Mouse (Mus musculus) heart, embryonic 12.5 days (tissue): Measurements from ENCODE around the gene Lamc1. TPM values are rescaled to one million over a fixed set of nuclear protein-coding genes. Genes with fewer than 3 reads are reported as not detected.

Experiments used
- ATAC-seq: fragments of 200-750 bp; cut with Nextera tagmentation; 2 replicates; pipeline ENCODE4 v1.8.0; 2017; ENCODE audit warnings: moderate TSS enrichment, moderate library complexity; ENCODE audit not compliant: insufficient number of reproducible peaks, low FRiP score
- H3K27ac ChIP-seq: fragments of 300-500 bp; sonication (generic); 2 replicates; pipeline ENCODE4 v1.5.1; 2016; ENCODE audit warnings: mild to moderate bottlenecking, moderate library complexity; ENCODE audit not compliant: poor library complexity, severe bottlenecking
- H3K27me3 ChIP-seq: fragments of 300-500 bp; sonication (generic); replicated peaks from 2 replicates; pipeline ENCODE4 v1.6.1; 2016; ENCODE audit warnings: mild to moderate bottlenecking, moderate library complexity
- H3K36me3 ChIP-seq: fragments of 300-500 bp; sonication (generic); 2 replicates; pipeline ENCODE4 v1.6.1; 2016; ENCODE audit warnings: mild to moderate bottlenecking, moderate library complexity
- H3K4me1 ChIP-seq: fragments of 300-500 bp; sonication (generic); replicated peaks from 2 replicates; pipeline ENCODE4 v1.6.1; 2016; ENCODE audit warnings: mild to moderate bottlenecking
- H3K4me2 ChIP-seq: fragments of 300-500 bp; sonication (generic); 2 replicates; pipeline ENCODE4 v1.6.1; 2016; ENCODE audit warnings: mild to moderate bottlenecking, moderate library complexity
- H3K4me3 ChIP-seq: fragments of 300-500 bp; sonication (generic); 2 replicates; pipeline ENCODE4 v1.5.1; 2016; ENCODE audit warnings: mild to moderate bottlenecking
- H3K9ac ChIP-seq: fragments of 300-500 bp; sonication (generic); 2 replicates; pipeline ENCODE4 v1.6.1; 2016; ENCODE audit warnings: mild to moderate bottlenecking, moderate library complexity
- H3K9me3 ChIP-seq: fragments of 300-500 bp; sonication (generic); replicated peaks from 2 replicates; pipeline ENCODE4 v1.6.1; 2016; ENCODE audit warnings: mild to moderate bottlenecking, moderate library complexity
- WGBS: fragments of 180-500 bp; shearing (Covaris S2); methylation state at CpG from one replicate; pipeline ENCODE4 v1.1.7; 2016; 5-methylcytosine and 5-hydroxymethylcytosine counted together
- polyA plus RNA-seq: library from polyadenylated mRNA; unstranded; fragments of >200 nt; fragmentation: Nextera tagmentation; extraction: Ambion mirVana; gene quantifications from 2 replicates; pipeline ENCODE4 v1.2.1, GENCODE M21; 2016

Lamc1 gene
- polyA plus RNA-seq, 1 experiment from 2014 or later: 134 TPM

DNA sequence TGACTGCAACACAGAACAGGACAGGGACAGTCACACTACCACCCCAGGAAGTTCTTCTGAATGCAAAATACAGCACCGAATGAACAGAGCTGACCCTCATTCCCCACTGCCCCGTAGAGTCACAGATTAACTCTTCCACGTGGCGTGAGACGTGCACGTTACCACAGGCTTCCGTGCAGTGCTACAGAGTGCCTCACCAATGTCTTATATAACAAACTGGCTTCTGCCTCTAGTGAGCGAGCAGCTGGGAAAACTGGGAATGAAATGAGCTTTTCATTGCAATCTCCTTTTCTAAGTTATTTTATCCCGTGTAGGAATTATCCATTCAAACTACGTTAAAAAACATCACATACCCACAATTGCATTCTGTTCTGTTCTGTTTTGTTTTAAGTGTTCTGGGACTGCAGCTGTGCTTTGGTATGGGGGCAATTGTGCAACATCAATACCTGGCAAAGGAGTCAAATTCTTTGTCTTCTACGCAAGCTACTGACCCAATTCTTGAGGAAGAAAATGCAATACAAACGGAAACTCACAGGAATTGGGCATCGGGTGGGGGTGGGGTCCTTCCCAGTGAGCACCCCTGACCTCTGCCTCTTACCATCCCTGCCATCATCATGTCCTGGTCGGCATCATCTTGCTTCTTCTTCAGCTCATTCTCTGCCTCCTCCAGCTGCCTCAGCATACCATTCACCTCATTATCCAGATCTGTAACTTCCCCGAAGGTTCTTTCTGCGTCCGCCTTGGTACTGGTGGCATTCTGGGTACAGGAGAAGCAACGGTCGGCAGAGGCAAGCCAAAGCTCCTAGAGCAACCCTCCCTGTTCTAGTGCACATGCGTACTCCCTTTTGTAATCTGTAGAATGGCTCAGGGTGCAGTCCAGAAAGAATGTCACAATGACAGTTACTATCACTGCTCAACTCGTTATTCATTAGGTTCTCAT lies 106.5 kb downstream of the Lamc1 start:
- Histone ChIP-seq H3K4me3 (no peak overlapping the region), H3K27ac (0 out of 2 replicates have a peak overlapping the region, but pooled peaks have one; percentile 15), H3K27me3 (no peaks in the 10 kb centered on the region), H3K9me3 (no peaks in the 10 kb centered on the region), H3K36me3 (peaks cover 88% of the 10 kb centered on the region), H3K4me2 (no peak overlapping the region), H3K4me1 (no peaks in the 10 kb centered on the region), H3K9ac (no peak overlapping the region)
- 85% methylated on average over 21 of the region's 21 CpGs for WGBS
- 0 out of 2 replicates have a peak, but pooled peaks have one; percentile 29 for ATAC-seq

DNA sequence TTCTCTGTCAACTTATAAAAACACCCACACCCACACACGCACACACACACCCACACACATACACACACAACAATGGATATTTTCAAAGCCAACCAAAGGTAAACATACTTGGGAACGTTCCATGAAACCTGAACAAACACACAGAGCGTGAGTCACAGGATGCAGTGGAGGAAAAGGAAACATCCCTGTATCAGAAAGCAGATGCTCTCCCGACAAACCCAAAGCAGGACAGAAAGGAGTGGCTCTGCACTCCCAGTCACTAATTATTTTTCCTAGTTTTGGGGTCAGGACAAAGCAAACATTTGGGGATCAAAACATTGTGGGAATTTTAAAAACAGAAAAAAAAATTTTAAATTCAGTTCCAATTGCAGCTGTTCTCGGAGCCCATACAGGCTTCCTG lies 108.3 kb downstream of the Lamc1 start:
- ATAC-seq: peak; percentile 60; the same call in 1 of the 2 replicates
- H3K4me2 ChIP-seq: no peak overlapping the region

DNA sequence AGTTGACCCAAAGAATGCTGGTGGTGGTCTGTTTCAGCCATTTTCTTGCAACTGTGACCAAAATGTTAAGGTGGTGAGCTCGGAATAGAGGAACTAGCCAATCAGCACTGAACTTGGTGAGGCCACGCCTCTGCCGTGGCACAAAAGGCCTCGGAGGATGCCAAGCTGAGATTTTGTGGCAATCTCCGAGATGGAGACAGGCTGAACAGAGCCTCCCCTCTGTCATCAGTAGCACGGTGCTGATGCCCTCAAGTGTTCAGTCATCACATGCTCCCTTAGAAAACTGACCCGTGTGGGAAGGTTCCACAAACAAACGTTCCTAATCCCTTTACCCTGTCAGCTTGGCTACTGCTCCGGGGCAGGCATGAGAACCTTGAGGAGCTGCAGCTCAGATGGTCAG lies 113.2 kb downstream of the Lamc1 start:
- Histone ChIP-seq H3K27ac (no peak overlapping the region), H3K4me3 (no peak overlapping the region), H3K9me3 (no peaks in the 10 kb centered on the region), H3K4me1 (0 out of 2 replicates have a peak, but pooled peaks cover 7% of the 10 kb centered on the region), H3K36me3 (peaks cover 57% of the 10 kb centered on the region), H3K9ac (no peak overlapping the region), H3K27me3 (no peaks in the 10 kb centered on the region), H3K4me2 (no peak overlapping the region)
- 49% methylated on average over 9 of the region's 9 CpGs for WGBS
- no peak for ATAC-seq

More for the DNA sequence above, 108.3 kb downstream of the Lamc1 start:
- H3K27me3 ChIP-seq: no peaks in the 10 kb centered on the region
- H3K9me3 ChIP-seq: no peaks in the 10 kb centered on the region
- H3K36me3 ChIP-seq: peaks cover 88% of the 10 kb centered on the region
- 0 out of 2 replicates have a peak, but pooled peaks cover 7% of the 10 kb centered on the region for H3K4me1 ChIP-seq
- H3K4me3 ChIP-seq: no peak overlapping the region
- H3K9ac ChIP-seq: no peak overlapping the region
- 59% methylated on average over 5 of the region's 5 CpGs for WGBS
- H3K27ac ChIP-seq: peak overlapping the region; percentile 56

DNA sequence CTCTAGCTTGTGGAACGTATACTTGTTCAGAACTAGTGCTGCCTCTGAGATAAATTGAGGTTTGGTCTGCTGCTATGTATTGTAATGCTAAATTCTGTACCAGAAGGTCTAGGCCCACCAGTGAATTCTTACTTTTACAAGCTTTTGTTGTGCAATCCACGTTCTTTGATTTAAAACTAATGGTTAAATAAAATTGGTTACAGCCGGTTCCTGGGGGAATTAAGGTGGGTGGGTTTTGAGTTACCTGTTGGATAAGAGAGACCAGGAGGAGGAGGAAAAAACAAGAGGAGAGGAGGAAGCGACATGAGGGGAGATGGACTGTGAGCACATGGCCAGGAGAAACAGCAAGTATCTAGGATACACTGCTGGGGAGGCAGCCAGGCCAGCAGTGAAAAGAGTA lies 116.1 kb downstream of the Lamc1 start:
- H3K36me3 ChIP-seq: peaks cover 32% of the 10 kb centered on the region
- no peak for ATAC-seq
- no peaks in the 10 kb centered on the region for H3K9me3 ChIP-seq
- H3K4me2 ChIP-seq: no peak overlapping the region
- H3K9ac ChIP-seq: no peak overlapping the region
- no peak overlapping the region for H3K27ac ChIP-seq
- H3K4me3 ChIP-seq: no peak overlapping the region
- H3K4me1 ChIP-seq: 0 out of 2 replicates have a peak, but pooled peaks cover 8% of the 10 kb centered on the region
- WGBS: 81% methylated on average over 4 of the region's 4 CpGs
- no peaks in the 10 kb centered on the region for H3K27me3 ChIP-seq

DNA sequence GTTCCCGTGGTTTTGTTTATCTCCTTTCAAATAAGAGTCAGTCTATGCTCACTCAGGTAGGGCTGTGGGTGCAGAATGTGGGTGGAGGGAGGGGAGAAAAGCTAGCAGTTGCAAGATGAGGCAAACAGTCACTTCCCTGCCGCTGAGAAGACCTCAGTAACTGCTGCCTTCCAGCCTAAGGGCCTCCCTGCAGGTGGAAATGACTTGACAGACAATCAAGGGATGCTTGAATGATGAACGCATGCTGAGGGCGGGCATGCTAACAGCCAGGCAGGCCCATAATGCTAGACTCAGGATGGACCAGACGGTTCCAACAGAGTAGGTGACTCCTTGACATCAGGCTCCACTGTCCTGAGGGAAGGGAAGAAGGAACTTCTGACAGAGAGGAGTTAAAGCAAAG lies 116.9 kb downstream of the Lamc1 start:
- Histone ChIP-seq H3K4me3 (no peak overlapping the region), H3K4me2 (no peak overlapping the region), H3K36me3 (peaks cover 24% of the 10 kb centered on the region), H3K27me3 (no peaks in the 10 kb centered on the region), H3K27ac (no peak overlapping the region), H3K9ac (no peak overlapping the region), H3K4me1 (0 out of 2 replicates have a peak, but pooled peaks cover 9% of the 10 kb centered on the region), H3K9me3 (no peaks in the 10 kb centered on the region)
- no peak for ATAC-seq
- WGBS: 73% methylated on average over 5 of the region's 5 CpGs

DNA sequence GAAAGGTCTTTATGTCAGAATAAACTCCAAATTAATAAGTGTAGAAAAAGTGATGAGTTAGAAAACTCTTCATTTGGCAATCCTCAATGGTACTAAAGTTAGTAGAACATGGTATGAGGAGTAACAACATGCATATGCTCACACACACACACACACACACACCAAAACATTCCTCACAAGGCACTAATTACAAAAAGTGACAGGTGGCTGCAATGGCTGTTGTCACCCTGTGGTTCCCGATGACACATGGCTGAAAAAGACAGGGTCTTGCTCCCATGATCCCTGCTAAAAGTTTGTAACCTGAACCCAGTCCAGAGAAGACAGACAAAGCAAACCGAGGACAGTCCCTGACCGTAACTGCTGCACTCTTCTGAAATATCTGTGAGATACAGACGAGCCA lies 121.6 kb downstream of the Lamc1 start:
- no peak for ATAC-seq
- 27% methylated on average over 4 of the region's 4 CpGs for WGBS
- Histone ChIP-seq H3K36me3 (0 out of 2 replicates have a peak, but pooled peaks cover 4% of the 10 kb centered on the region), H3K4me1 (peaks cover 6% of the 10 kb centered on the region; the same call in 1 of the 2 replicates), H3K4me2 (no peak overlapping the region), H3K9me3 (no peaks in the 10 kb centered on the region), H3K27me3 (no peaks in the 10 kb centered on the region), H3K27ac (no peak overlapping the region), H3K4me3 (no peak overlapping the region), H3K9ac (no peak overlapping the region)

DNA sequence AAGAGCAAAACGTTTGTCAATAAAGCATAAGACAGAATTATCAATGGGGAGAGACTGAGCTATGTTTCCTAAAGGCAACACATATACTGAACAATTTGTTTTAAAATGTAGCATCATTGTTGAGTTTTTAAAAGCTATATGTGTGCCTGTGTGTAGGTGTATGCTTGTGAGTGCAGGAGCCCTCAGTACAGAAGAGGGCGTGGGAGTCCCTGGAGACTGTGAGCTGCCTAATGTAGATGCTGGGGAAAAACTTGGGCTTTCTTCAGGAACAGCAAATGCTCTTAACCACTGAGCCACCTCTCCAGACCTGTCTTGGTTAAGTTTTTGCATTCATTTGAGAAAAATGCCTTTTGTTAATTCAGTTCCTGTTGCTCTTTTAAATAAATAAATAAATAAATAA lies 122.4 kb downstream of the Lamc1 start:
- Histone ChIP-seq H3K9ac (no peak overlapping the region), H3K4me3 (no peak overlapping the region), H3K27ac (no peak overlapping the region), H3K9me3 (no peaks in the 10 kb centered on the region), H3K36me3 (no peaks in the 10 kb centered on the region), H3K4me2 (no peak overlapping the region), H3K27me3 (no peaks in the 10 kb centered on the region), H3K4me1 (peaks cover 13% of the 10 kb centered on the region; the same call in 1 of the 2 replicates)
- ATAC-seq: no peak
- WGBS: 85% methylated on average over 2 of the region's 2 CpGs

DNA sequence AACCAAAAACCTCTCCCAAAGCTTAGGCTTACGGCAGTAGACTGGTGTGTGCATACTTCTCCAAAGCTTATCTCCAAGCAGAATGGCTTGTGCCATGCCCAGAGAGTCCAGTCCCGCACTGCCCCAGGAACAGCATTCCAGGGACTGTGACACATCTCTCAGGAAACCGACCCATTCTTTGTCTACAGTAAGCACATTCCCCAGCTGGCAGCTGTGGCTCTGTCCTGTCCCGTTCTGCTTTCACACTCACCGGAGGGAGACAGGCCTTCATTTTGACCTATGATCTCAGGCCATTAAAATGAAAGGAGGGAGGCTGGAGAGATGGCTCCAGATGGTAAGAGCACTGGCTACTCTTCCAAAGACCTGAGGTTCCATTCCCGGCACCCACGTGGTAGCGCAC lies 130.4 kb downstream of the Lamc1 start:
- 48% methylated on average over 8 of the region's 8 CpGs for WGBS
- Histone ChIP-seq H3K27ac (no peak overlapping the region), H3K4me2 (no peak overlapping the region), H3K9ac (no peak overlapping the region), H3K4me1 (peaks cover 25% of the 10 kb centered on the region), H3K4me3 (no peak overlapping the region), H3K27me3 (no peaks in the 10 kb centered on the region), H3K9me3 (no peaks in the 10 kb centered on the region), H3K36me3 (no peaks in the 10 kb centered on the region)
- ATAC-seq: no peak

DNA sequence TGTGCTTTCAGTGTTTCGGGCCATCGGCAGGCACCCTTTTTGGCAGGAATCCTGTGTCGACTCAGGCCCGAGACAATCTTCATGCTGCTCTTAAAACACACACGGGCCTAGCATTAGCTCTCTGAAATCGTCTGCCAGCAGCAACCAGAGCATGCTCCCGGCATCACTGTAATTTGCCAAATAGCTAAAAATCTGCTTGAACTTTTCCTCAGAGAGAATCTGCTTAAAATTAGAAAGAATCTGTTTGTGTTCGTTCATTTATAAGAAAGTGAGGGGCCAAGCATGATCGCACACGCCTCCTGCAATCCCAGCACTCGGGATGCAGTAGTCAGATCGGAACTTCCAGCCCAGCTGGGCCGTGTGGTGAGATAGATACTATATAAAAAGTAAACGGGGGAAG lies 131.1 kb downstream of the Lamc1 start:
- H3K36me3 ChIP-seq: no peaks in the 10 kb centered on the region
- 53% methylated on average over 14 of the region's 14 CpGs for WGBS
- no peaks in the 10 kb centered on the region for H3K27me3 ChIP-seq
- no peak overlapping the region for H3K4me3 ChIP-seq
- no peaks in the 10 kb centered on the region for H3K9me3 ChIP-seq
- H3K27ac ChIP-seq: no peak overlapping the region
- H3K4me1 ChIP-seq: peaks cover 25% of the 10 kb centered on the region
- H3K9ac ChIP-seq: no peak overlapping the region
- H3K4me2 ChIP-seq: no peak overlapping the region
- no peak for ATAC-seq

DNA sequence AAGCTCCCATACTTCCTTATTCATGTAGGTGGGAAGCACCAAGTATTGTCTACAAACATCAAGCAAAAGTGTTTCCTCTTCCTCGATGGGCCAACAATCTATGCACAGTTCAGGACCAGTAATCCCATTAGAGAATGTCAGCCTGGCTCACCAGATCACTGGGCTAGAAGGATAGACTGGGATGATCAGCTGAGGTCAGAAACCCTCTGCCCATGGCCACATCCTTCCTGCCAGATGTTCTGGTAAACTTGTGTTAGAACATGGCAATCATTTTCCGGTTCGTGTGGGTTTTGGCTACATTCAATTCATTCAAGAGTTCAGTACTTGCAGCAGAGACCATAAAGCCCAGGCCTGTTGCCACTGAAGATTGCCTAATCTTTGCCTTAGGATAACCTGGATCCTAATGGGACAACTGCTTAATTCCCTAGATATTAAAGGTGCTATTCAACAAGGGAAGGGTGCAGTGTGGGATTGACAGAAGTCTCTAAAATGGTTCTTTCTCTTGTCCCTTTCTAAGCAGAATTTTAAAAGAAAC lies 135.2 kb downstream of the Lamc1 start:
- Histone ChIP-seq H3K27ac (no peak overlapping the region), H3K27me3 (no peaks in the 10 kb centered on the region), H3K36me3 (no peaks in the 10 kb centered on the region), H3K4me2 (no peak overlapping the region), H3K9ac (no peak overlapping the region), H3K9me3 (no peaks in the 10 kb centered on the region), H3K4me1 (peaks cover 22% of the 10 kb centered on the region), H3K4me3 (no peak overlapping the region)
- WGBS: 76% methylated on average over 3 of the region's 3 CpGs
- no peak for ATAC-seq

DNA sequence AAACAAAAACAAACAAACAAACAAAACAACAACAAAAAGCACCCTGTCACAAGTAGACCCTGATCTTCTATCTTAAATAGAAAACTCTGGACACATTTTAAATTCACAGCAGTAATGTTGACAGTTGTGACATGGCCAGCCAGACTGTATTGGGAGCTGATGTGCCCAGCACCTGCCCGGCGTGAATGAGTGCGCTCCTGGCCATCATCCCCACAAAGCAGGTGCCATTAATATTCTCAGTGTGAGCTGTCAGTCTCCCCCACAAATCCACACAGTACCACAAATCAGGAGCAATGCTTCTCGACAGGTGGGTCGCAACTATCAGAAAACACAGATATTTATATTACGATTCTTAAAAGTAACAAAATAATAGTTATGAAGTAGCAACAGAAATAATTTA lies 139.6 kb downstream of the Lamc1 start:
- Histone ChIP-seq H3K27me3 (no peaks in the 10 kb centered on the region), H3K4me3 (no peak overlapping the region)
- WGBS: 89% methylated on average over 6 of the region's 6 CpGs

More for the DNA sequence above, 139.6 kb downstream of the Lamc1 start:
- H3K4me2 ChIP-seq: no peak overlapping the region
- no peak overlapping the region for H3K27ac ChIP-seq
- no peak overlapping the region for H3K9ac ChIP-seq
- H3K4me1 ChIP-seq: peaks cover 25% of the 10 kb centered on the region
- no peaks in the 10 kb centered on the region for H3K9me3 ChIP-seq
- H3K36me3 ChIP-seq: no peaks in the 10 kb centered on the region
- no peak for ATAC-seq
